Mouse (Mus musculus) myocyte (in vitro differentiated cells): ENCODE data around the gene Klhl25.
"Not testable (repeated sequence)": the region's sequence is repeated elsewhere in the genome, so short reads cannot be mapped to it uniquely, and the experiment has no call there.

Source experiments
- E2F4 ChIP-seq: IDR thresholded peaks from one replicate; pipeline ENCODE4 v1.6.1; 2011; ENCODE audit warnings: mild to moderate bottlenecking, control low read depth, moderate library complexity; ENCODE audit not compliant: insufficient read depth
- MAX ChIP-seq: IDR thresholded peaks from one replicate; pipeline ENCODE4 v1.6.1; 2011; ENCODE audit warnings: low read depth, mild to moderate bottlenecking, control low read depth
- MYOD1 ChIP-seq, 3 experiments: IDR thresholded peaks; one replicate each; pipeline ENCODE4 v1.6.1; 2011; ENCODE audit warnings: control low read depth in 2 of 3, low read depth in 2 of 3, mild to moderate bottlenecking in 2 of 3, moderate library complexity in 1 of 3; ENCODE audit not compliant: insufficient read length in 2 of 3, control insufficient read depth in 1 of 3
- POLR2A ChIP-seq: IDR thresholded peaks from one replicate; pipeline ENCODE4 v1.6.1; 2011; ENCODE audit warnings: low read depth, mild to moderate bottlenecking, control low read depth, moderate library complexity; ENCODE audit not compliant: insufficient read length
- POLR2AphosphoS2 ChIP-seq: IDR thresholded peaks from one replicate; pipeline ENCODE4 v1.6.1; 2011; ENCODE audit warnings: low read depth, control low read depth; ENCODE audit not compliant: insufficient read length
- REST ChIP-seq: IDR thresholded peaks from one replicate; pipeline ENCODE4 v1.6.1; 2011; ENCODE audit warnings: mild to moderate bottlenecking, control low read depth, moderate library complexity; ENCODE audit not compliant: insufficient read depth, insufficient read length
- TCF12 ChIP-seq: IDR thresholded peaks from one replicate; pipeline ENCODE4 v1.6.1; 2011; ENCODE audit warnings: mild to moderate bottlenecking, control low read depth; ENCODE audit not compliant: poor library complexity, insufficient read depth, severe bottlenecking
- TCF3 ChIP-seq: IDR thresholded peaks from one replicate; pipeline ENCODE4 v1.6.1; 2011; ENCODE audit warnings: low read depth, control low read depth; ENCODE audit not compliant: insufficient read length
- USF1 ChIP-seq: IDR thresholded peaks from one replicate; pipeline ENCODE4 v1.6.1; 2011; ENCODE audit warnings: low read depth, mild to moderate bottlenecking, control low read depth, moderate library complexity

DNA sequence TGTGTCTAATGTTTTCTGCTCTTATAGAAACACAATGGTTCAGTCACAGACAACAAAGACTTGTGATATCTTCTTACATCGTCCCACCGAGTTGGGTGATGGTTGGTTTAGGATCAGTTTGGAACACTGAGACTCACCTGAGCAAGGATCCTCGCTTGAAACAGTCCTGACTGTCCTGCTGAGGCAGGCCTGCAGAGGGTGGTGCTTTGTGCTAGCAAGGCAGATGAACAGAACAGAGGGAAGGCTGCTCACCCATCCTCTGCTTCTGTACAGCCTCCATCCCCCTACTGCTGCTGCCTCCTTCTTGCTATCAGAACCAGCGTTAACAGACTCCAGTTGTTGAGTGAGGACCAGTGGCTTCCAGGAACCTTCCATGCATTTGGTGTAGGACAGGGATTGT lies 14.2 kb upstream of the Klhl25 start:
- not testable (repeated sequence) for TF ChIP-seq USF1; POLR2A; TCF3; REST; MYOD1 (IDR thresholded peaks at IDR 0.05; ENCODE audit: control insufficient read depth in 1 of 3, insufficient read length in 2 of 3, low read depth in 2 of 3); E2F4; TCF12; POLR2AphosphoS2; MAX
